Mouse (Mus musculus) right cerebral cortex, postnatal 14 days (tissue): ENCODE results near the gene Camk1.

Experiments used
- DNase-seq: peaks from one replicate; pipeline ENCODE4 v3.0.0; 2022

Camk1 gene

GRCm38 (mm10) chr6:113302258-113302657 lies 41.5 kb downstream of the Camk1 start:
- DNase-seq: no peak

DNA sequence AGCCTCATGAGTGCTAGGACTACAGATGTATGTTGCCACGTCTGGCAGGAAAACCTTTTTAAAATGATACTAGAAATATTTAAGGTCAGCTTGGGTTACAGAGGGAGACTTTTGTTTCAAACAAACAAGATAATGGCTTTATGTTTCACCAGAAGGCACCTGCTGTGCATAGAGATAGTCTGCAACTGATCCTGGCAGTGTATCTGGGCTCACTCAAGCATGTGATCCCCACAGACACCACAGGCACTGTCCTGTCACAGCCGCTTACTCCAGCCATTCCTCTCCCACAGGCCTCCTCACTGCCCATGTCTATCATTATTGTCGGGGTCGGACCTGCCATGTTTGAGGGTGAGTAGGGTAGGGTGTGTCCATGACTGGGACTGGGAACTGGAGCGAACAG lies 42.4 kb downstream of the Camk1 start:
- no peak for DNase-seq

GRCm38 (mm10) chr6:113296639-113297038 lies 47.1 kb downstream of the Camk1 start:
- DNase-seq: no peak

DNA sequence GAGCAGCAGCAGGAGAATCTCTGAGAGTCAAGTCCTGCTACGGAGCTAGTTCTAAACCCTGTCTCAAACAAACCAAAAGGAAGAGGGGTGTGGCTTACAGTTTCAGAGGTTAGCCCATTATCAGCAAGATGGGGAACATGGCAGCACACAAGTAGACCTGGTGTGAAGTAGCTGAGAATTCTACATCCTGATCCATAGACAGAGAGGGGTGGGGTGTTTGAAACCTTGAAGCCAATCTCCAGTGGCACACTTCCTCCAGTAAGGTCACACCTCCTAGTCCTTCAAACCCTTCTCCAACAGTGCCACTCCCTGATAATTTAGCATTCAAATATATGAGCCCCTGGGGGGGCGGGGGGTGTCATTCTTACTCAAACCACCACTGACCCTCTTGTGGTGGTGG lies 47.7 kb downstream of the Camk1 start:
- DNase-seq: no peak

GRCm38 (mm10) chr6:113292938-113293337 lies 50.8 kb downstream of the Camk1 start:
- DNase-seq: no peak

- no peak for DNase-seq
These were observed 53.4 kb downstream of the Camk1 start for GRCm38 (mm10) chr6:113290346-113290745.

- no peak for DNase-seq
These were observed 54.4 kb downstream of the Camk1 start for GRCm38 (mm10) chr6:113289346-113289745.

DNA sequence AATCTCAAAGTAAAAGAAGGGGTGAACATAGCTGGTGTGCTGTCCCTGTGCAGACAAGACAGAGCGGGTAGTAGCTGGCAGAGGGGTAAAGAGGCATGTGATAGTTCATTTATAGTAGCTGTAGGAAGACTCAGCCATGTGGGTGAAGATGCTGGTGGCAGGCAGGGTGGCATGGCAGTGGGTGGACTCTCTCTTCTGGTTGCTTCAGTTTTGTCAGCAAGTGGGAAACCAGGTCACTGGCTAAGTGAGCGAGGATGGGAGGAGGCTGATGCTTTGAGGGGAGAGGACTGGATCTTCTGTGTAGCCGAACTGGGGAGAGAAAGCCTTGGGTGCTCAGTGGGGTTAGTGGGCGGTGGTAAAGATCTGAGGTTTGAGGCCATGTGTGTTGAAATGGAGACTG lies 56.5 kb downstream of the Camk1 start:
- DNase-seq: no peak

GRCm38 (mm10) chr6:113286316-113286715 lies 57.5 kb downstream of the Camk1 start:
- DNase-seq: no peak

DNA sequence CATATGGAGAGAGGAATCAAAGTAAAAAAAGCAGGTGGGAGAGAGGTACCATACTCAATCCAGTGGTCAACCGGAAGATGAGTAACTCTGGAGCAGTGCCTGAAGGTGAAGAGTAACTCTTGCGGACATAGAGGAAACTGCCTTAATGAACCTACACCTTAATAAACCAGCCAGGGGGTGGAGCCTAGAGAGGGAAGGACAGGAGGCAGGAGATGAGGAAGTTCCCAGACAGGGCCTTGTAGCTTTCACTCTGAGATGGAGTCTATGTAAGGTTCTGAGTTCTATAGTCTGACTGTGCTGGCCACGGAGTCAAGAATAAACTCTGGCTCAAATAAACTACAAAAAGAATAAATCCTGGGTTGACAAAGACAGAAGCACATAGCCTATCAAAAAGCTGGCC lies 58.9 kb downstream of the Camk1 start:
- DNase-seq: no peak
